Mouse (Mus musculus) bone marrow macrophage, adult 2 months (primary cell): ENCODE results near the gene Gpc5.

Experiments used
- CTCF ChIP-seq: IDR thresholded peaks from 2 replicates; pipeline ENCODE4 v1.5.1; 2012; ENCODE audit warnings: low read depth, mild to moderate bottlenecking, low read length, moderate library complexity
- POLR2A ChIP-seq: IDR thresholded peaks from 2 replicates; pipeline ENCODE4 v1.6.1; 2012; ENCODE audit warnings: mild to moderate bottlenecking, low read depth, low read length, borderline replicate concordance

GRCm38 (mm10) chr14:115819021-115819420 is 727.0 kb downstream of the Gpc5 start:
- no peak for TF ChIP-seq CTCF
- no peak for TF ChIP-seq POLR2A
